Mouse (Mus musculus) erythroblast, embryonic 14.5 days (primary cell): Measurements from ENCODE around the gene Btbd11.

Experiments
- GATA1 ChIP-seq: IDR thresholded peaks from 2 replicates; pipeline ENCODE4 v1.6.1; 2012; ENCODE audit warnings: low read length, inconsistent platforms, mixed read lengths
- TAL1 ChIP-seq: IDR thresholded peaks from 3 replicates; pipeline ENCODE4 v1.6.1; 2012; ENCODE audit warnings: low read length, inconsistent platforms, mixed read lengths

DNA sequence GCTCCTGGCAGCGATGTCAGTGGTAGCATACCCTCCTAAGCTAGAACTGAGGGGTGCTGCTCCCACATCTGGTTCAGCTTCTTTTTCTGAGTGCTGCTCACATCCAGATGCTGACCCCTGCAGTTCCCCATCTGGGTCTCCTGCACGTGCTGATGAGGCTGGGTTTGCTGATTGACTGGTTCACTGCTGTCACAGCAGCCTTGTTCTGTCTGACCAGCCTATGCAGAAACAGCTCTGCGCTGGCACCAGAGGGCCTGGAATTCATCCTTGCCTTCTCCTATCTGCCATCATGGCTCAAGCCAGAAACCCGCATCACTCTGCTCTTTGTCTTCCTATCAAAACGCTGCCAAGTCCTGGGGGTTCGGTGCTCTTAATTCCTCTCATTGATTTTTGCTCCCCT lies 95.9 kb downstream of the Btbd11 start:
- TF ChIP-seq TAL1 = no peak
- no peak for TF ChIP-seq GATA1
